Mouse (Mus musculus): ENCODE data around the gene Kif4. TPM values are rescaled to one million over a fixed set of nuclear protein-coding genes. Genes with fewer than 3 reads are reported as not detected.

Gene Kif4
- 5.5 TPM for polyA plus RNA-seq (2014; fragmentation: Illumina TruSeq; extraction: RNeasy Lipid Tissue Mini Kit (QIAGEN cat#74804); ENCODE audit: low read depth, low replicate concordance)

GRCm38 (mm10) chrX:100625546-100625801 lies at the start of gene Kif4:
TSS of gene Kif4 (plus strand) at chrX:100625737.

GRCm38 (mm10) chrX:100594791-100595190 lies 30.7 kb upstream of the Kif4 start, which contains the start of gene P2ry4:
TSS of gene P2ry4 (minus strand) at chrX:100594869.

GRCm38 (mm10) chrX:100605314-100605713 lies 20.2 kb upstream of the Kif4 start, which contains the start of gene Arr3:
TSS of gene Arr3 (plus strand) at chrX:100605497.

GRCm38 (mm10) chrX:100625802-100626793 lies 561 bp downstream of the Kif4 start, which contains the start of gene Pdzd11:
TSS of gene Pdzd11 (minus strand) at chrX:100626568.

GRCm38 (mm10) chrX:100729665-100730188 lies 104.2 kb downstream of the Kif4 start, which contains the start of gene Gdpd2:
TSS of gene Gdpd2 (plus strand) at chrX:100729873.

GRCm38 (mm10) chrX:100767181-100767884 lies 141.8 kb downstream of the Kif4 start, which contains the start of gene Dlg3:
TSS of gene Dlg3 (plus strand) at chrX:100767722.

Other genes with a start within 250 kb of the Kif4 start
- gene Otud6a, start 196.7 kb upstream of the Kif4 start, polyA plus RNA-seq (2014; fragmentation: Illumina TruSeq; extraction: RNeasy Lipid Tissue Mini Kit (QIAGEN cat#74804); ENCODE audit: low read depth, low replicate concordance) = not detected
- 1.2 TPM for gene Awat2, start 183.0 kb upstream of the Kif4 start, polyA plus RNA-seq (2014; fragmentation: Illumina TruSeq; extraction: RNeasy Lipid Tissue Mini Kit (QIAGEN cat#74804); ENCODE audit: low read depth, low replicate concordance)
- gene Igbp1, start 131.4 kb upstream of the Kif4 start, polyA plus RNA-seq (2014; fragmentation: Illumina TruSeq; extraction: RNeasy Lipid Tissue Mini Kit (QIAGEN cat#74804); ENCODE audit: low read depth, low replicate concordance) = 9.2 TPM
- gene Dgat2l6, start 100.9 kb upstream of the Kif4 start, polyA plus RNA-seq (2014; fragmentation: Illumina TruSeq; extraction: RNeasy Lipid Tissue Mini Kit (QIAGEN cat#74804); ENCODE audit: low read depth, low replicate concordance) = not detected
- gene Awat1, start 53.5 kb upstream of the Kif4 start, polyA plus RNA-seq (2014; fragmentation: Illumina TruSeq; extraction: RNeasy Lipid Tissue Mini Kit (QIAGEN cat#74804); ENCODE audit: low read depth, low replicate concordance) = not detected
- gene P2ry4, start 30.9 kb upstream of the Kif4 start, polyA plus RNA-seq (2014; fragmentation: Illumina TruSeq; extraction: RNeasy Lipid Tissue Mini Kit (QIAGEN cat#74804); ENCODE audit: low read depth, low replicate concordance) = not detected
- gene Arr3, start 20.2 kb upstream of the Kif4 start, polyA plus RNA-seq (2014; fragmentation: Illumina TruSeq; extraction: RNeasy Lipid Tissue Mini Kit (QIAGEN cat#74804); ENCODE audit: low read depth, low replicate concordance) = not detected
- gene Pdzd11, start 831 bp downstream of the Kif4 start, polyA plus RNA-seq (2014; fragmentation: Illumina TruSeq; extraction: RNeasy Lipid Tissue Mini Kit (QIAGEN cat#74804); ENCODE audit: low read depth, low replicate concordance) = 15.8 TPM
- gene Gdpd2, start 104.1 kb downstream of the Kif4 start, polyA plus RNA-seq (2014; fragmentation: Illumina TruSeq; extraction: RNeasy Lipid Tissue Mini Kit (QIAGEN cat#74804); ENCODE audit: low read depth, low replicate concordance) = 0.20 TPM
- gene Dlg3, start 142.0 kb downstream of the Kif4 start, polyA plus RNA-seq (2014; fragmentation: Illumina TruSeq; extraction: RNeasy Lipid Tissue Mini Kit (QIAGEN cat#74804); ENCODE audit: low read depth, low replicate concordance) = 9.0 TPM

Measured in testis, adult 10 weeks (tissue).